Mouse (Mus musculus) megakaryocyte, embryonic 14.5 days (primary cell): ENCODE measurements around the gene Vwf.

ENCODE experiments used
- FLI1 ChIP-seq: IDR thresholded peaks from 2 replicates; pipeline ENCODE4 v1.6.1; 2012; ENCODE audit warnings: low read length, inconsistent platforms, mixed read lengths
- GATA1 ChIP-seq: IDR thresholded peaks from 3 replicates; pipeline ENCODE4 v1.6.1; 2012; ENCODE audit warnings: mixed read lengths, low read length, inconsistent platforms, borderline replicate concordance

GRCm38 (mm10) chr6:125594825-125595224 is 48.3 kb downstream of the Vwf start:
- TF ChIP-seq GATA1 (no peak), FLI1 (no peak)
